Mouse (Mus musculus): ENCODE data around the gene Zfp941.

- no peak for TF ChIP-seq POLR2A (IDR thresholded peaks at IDR 0.05; ENCODE audit: borderline replicate concordance, low read depth, low read length)
- TF ChIP-seq CTCF (IDR thresholded peaks at IDR 0.05; ENCODE audit: low read depth, low read length) = no peak
Observed at GRCm38 (mm10) chr7:140798212-140798611, 23.8 kb downstream of the Zfp941 start.

Data from bone marrow macrophage, adult 2 months (primary cell).